Mouse (Mus musculus) midbrain, postnatal 0 days (tissue): ENCODE measurements around the gene Slc30a1. TPM values are rescaled to one million over a fixed set of nuclear protein-coding genes. Genes with fewer than 3 reads are reported as not detected.
A peak's percentile ranks its signal among the peaks of the same experiment; 100 is the strongest.

Experiments
- ATAC-seq: fragments of 200-750 bp; cut with Nextera tagmentation; 2 replicates; pipeline ENCODE4 v1.8.0; 2017; ENCODE audit warnings: moderate number of reproducible peaks, mild to moderate bottlenecking, moderate TSS enrichment, moderate library complexity; ENCODE audit not compliant: low FRiP score
- DNase-seq: peaks from one replicate; pipeline ENCODE4 v3.0.0-alpha.2; 2015; ENCODE audit warnings: low spot score
- H3K27ac ChIP-seq: fragments of 300-500 bp; sonication (generic); 2 replicates; pipeline ENCODE4 v1.5.1; 2014; ENCODE audit warnings: low read depth, mild to moderate bottlenecking, low read length, mixed read lengths
- H3K27me3 ChIP-seq: fragments of 300-500 bp; sonication (generic); 2 replicates; pipeline ENCODE4 v1.6.1; 2014; ENCODE audit warnings: low read length, control low read depth, mixed read lengths; ENCODE audit not compliant: insufficient read depth
- H3K36me3 ChIP-seq: fragments of 300-500 bp; sonication (generic); 2 replicates; pipeline ENCODE4 v1.6.1; 2014; ENCODE audit warnings: low read length, control low read depth, mixed read lengths; ENCODE audit not compliant: insufficient read depth
- H3K4me1 ChIP-seq: fragments of 300-500 bp; sonication (generic); 2 replicates; pipeline ENCODE4 v1.6.1; 2014; ENCODE audit warnings: mild to moderate bottlenecking, control low read depth, antibody characterized with exemption, low read length, mixed read lengths; ENCODE audit not compliant: insufficient read depth
- H3K4me2 ChIP-seq: fragments of 300-500 bp; sonication (generic); 2 replicates; pipeline ENCODE4 v1.6.1; 2014; ENCODE audit warnings: low read depth, mild to moderate bottlenecking, low read length, mixed read lengths; ENCODE audit not compliant: poor library complexity, severe bottlenecking
- H3K4me3 ChIP-seq: fragments of 300-500 bp; sonication (generic); 2 replicates; pipeline ENCODE4 v1.5.1; 2014; ENCODE audit warnings: low read depth, mild to moderate bottlenecking, low read length, moderate library complexity
- H3K9ac ChIP-seq: fragments of 300-500 bp; sonication (generic); replicated peaks from 2 replicates; pipeline ENCODE4 v1.6.1; 2014; ENCODE audit warnings: mild to moderate bottlenecking, low read length, moderate library complexity, mixed read lengths; ENCODE audit not compliant: poor library complexity, severe bottlenecking
- H3K9me3 ChIP-seq: fragments of 300-500 bp; sonication (generic); 2 replicates; pipeline ENCODE4 v1.6.1; 2016; ENCODE audit warnings: low read length, control low read depth
- CTCF ChIP-seq: IDR thresholded peaks from 2 replicates; pipeline ENCODE4 v1.5.1; 2016; ENCODE audit warnings: antibody characterized with exemption, mild to moderate bottlenecking
- WGBS: fragments of 180-500 bp; shearing (Covaris S2); extraction: QIAGEN DNeasy Blood & Tissue Kit; methylation state at CpG from one replicate; pipeline ENCODE4 v1.1.7; 2014; 5-methylcytosine and 5-hydroxymethylcytosine counted together
- polyA plus RNA-seq: library from polyadenylated mRNA; unstranded; fragments of >200 nt; fragmentation: Nextera tagmentation; extraction: Ambion mirVana; gene quantifications from 2 replicates; pipeline ENCODE4 v1.2.1, GENCODE M21; 2015
- total RNA-seq: library from RNA; depleted of rRNA; stranded (reverse); fragments of >200 nt; gene quantifications from 2 replicates; pipeline ENCODE4 v1.2.3, GENCODE M21; 2014

Gene Slc30a1
- total and polyA plus RNA-seq, 2 experiments from 2014 or later: 5.1 to 21.9 TPM

GRCm38 (mm10) chr1:191908906-191909305 lies 2.3 kb downstream of the Slc30a1 start:
- Histone ChIP-seq H3K9ac (no peak overlapping the region), H3K27ac (no peak overlapping the region), H3K27me3 (no peaks in the 10 kb centered on the region), H3K9me3 (no peaks in the 10 kb centered on the region), H3K4me1 (peaks cover 15% of the 10 kb centered on the region; the same call in 1 of the 2 replicates), H3K36me3 (peaks cover 3% of the 10 kb centered on the region; the same call in 1 of the 2 replicates), H3K4me3 (peak overlapping the region; percentile 96; the same call in 1 of the 2 replicates), H3K4me2 (peak overlapping the region; percentile 64)
- no peak for DNase-seq
- ATAC-seq: no peak
- TF ChIP-seq CTCF: no peak
- 88% methylated on average over 15 of the region's 15 CpGs for WGBS

- Histone ChIP-seq H3K4me2 (peak overlapping the region; percentile 64), H3K4me3 (peak overlapping the region; percentile 96; the same call in 1 of the 2 replicates), H3K36me3 (peaks cover 3% of the 10 kb centered on the region; the same call in 1 of the 2 replicates), H3K4me1 (peaks cover 15% of the 10 kb centered on the region; the same call in 1 of the 2 replicates), H3K9me3 (no peaks in the 10 kb centered on the region), H3K9ac (no peak overlapping the region), H3K27ac (no peak overlapping the region), H3K27me3 (no peaks in the 10 kb centered on the region)
- WGBS: 88% methylated on average over 14 of the region's 14 CpGs
- DNase-seq (no peak), ATAC-seq (no peak)
- TF ChIP-seq CTCF: no peak
Observed at GRCm38 (mm10) chr1:191909316-191909715, 2.7 kb downstream of the Slc30a1 start.

DNA sequence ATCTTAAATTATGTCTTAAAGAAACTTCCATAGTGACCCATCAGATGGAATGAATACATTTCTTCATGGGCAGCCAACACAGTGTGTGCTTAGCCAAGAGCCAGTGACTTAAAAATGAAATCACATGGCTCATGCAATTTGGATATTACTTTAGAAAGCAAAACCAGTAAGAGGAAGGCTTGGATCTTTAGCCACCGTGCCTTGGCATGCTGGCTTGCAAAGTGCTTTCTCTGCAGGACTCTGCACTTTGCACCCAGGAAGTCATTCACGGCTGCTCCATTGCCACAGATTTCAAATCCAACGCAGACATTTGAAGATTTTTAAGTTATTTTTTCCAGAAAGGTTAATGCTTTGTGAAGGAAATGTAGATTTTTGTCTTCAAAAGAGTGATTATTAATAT lies 4.1 kb downstream of the Slc30a1 start:
- no peaks in the 10 kb centered on the region for H3K9me3 ChIP-seq
- peak overlapping the region; percentile 22; the same call in 1 of the 2 replicates for H3K4me2 ChIP-seq
- no peak overlapping the region for H3K4me3 ChIP-seq
- no peak overlapping the region for H3K27ac ChIP-seq
- ATAC-seq: no peak
- no peaks in the 10 kb centered on the region for H3K27me3 ChIP-seq
- no peak for TF ChIP-seq CTCF
- peaks cover 13% of the 10 kb centered on the region; the same call in 1 of the 2 replicates for H3K4me1 ChIP-seq
- WGBS: 69% methylated on average over 3 of the region's 3 CpGs
- no peak overlapping the region for H3K9ac ChIP-seq
- peaks cover 3% of the 10 kb centered on the region; the same call in 1 of the 2 replicates for H3K36me3 ChIP-seq
- no peak for DNase-seq

GRCm38 (mm10) chr1:191911067-191911668 lies 4.6 kb downstream of the Slc30a1 start:
- no peak for ATAC-seq
- H3K9me3 ChIP-seq: no peaks in the 10 kb centered on the region
- no peak overlapping the region for H3K27ac ChIP-seq
- H3K4me3 ChIP-seq: no peak overlapping the region
- no peak for TF ChIP-seq CTCF
- no peaks in the 10 kb centered on the region for H3K27me3 ChIP-seq
- H3K4me2 ChIP-seq: peak overlapping the region; percentile 35
- WGBS: 83% methylated on average over 3 of the region's 3 CpGs
- H3K4me1 ChIP-seq: peaks cover 10% of the 10 kb centered on the region; the same call in 1 of the 2 replicates
- no peak for DNase-seq
- H3K36me3 ChIP-seq: peaks cover 3% of the 10 kb centered on the region; the same call in 1 of the 2 replicates
- H3K9ac ChIP-seq: no peak overlapping the region

DNA sequence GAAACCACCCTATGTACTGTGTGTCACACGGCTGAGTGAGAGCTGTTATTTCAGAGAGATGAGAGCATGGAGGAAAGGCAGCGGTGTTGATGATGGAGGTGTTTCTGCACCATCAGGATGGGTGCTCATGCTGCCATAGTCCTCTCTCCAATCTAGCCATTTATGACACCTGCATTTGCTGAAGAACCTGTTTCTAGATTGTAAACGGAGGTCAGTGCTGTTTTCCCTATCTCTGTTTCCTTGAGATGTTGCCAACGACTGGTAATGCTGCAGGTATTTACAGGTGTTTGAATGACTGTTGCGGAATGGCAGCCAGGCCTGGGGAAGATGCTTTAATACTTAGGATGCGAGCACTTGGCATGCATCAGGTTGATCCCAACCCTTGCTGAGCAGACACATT lies 8.1 kb downstream of the Slc30a1 start:
- 91% methylated on average over 6 of the region's 6 CpGs for WGBS
- ATAC-seq: no peak
- H3K27me3 ChIP-seq: no peaks in the 10 kb centered on the region
- 0 out of 2 replicates have a peak, but pooled peaks cover 3% of the 10 kb centered on the region for H3K4me1 ChIP-seq
- no peak overlapping the region for H3K9ac ChIP-seq
- no peak for TF ChIP-seq CTCF
- H3K36me3 ChIP-seq: no peaks in the 10 kb centered on the region
- H3K4me2 ChIP-seq: no peak overlapping the region
- no peaks in the 10 kb centered on the region for H3K9me3 ChIP-seq
- no peak overlapping the region for H3K4me3 ChIP-seq
- DNase-seq: no peak
- H3K27ac ChIP-seq: no peak overlapping the region

- no peak overlapping the region for H3K4me3 ChIP-seq
- no peak overlapping the region for H3K9ac ChIP-seq
- no peak for DNase-seq
- no peaks in the 10 kb centered on the region for H3K9me3 ChIP-seq
- H3K27me3 ChIP-seq: no peaks in the 10 kb centered on the region
- ATAC-seq: no peak
- no peak for TF ChIP-seq CTCF
- H3K4me1 ChIP-seq: 0 out of 2 replicates have a peak, but pooled peaks cover 2% of the 10 kb centered on the region
- H3K4me2 ChIP-seq: no peak overlapping the region
- no peak overlapping the region for H3K27ac ChIP-seq
- WGBS: 73% methylated on average over 1 of the region's 1 CpGs
- no peaks in the 10 kb centered on the region for H3K36me3 ChIP-seq
Observed at GRCm38 (mm10) chr1:191915586-191915985, 9.0 kb downstream of the Slc30a1 start.
